Mouse (Mus musculus) cerebral cortex, adult 2 months (tissue): ENCODE data around the gene Chrnd.

ENCODE experiments used
- WGBS: fragments of 180-500 bp; shearing (Covaris S2); methylation state at CpG from one replicate; pipeline ENCODE4 v1.1.7; 2018; 5-methylcytosine and 5-hydroxymethylcytosine counted together

The Chrnd gene

GRCm38 (mm10) chr1:87227160-87227550 lies 36.7 kb downstream of the Chrnd start:
- WGBS, result 67% methylated on average over 3 of the region's 3 CpGs

- WGBS, result 67% methylated on average over 5 of the region's 5 CpGs
Measured at GRCm38 (mm10) chr1:87230606-87231005, 40.2 kb downstream of the Chrnd start.

- WGBS, result 77% methylated on average over 7 of the region's 7 CpGs
Measured at GRCm38 (mm10) chr1:87232197-87232596, 41.8 kb downstream of the Chrnd start.

- 78% methylated on average over 8 of the region's 8 CpGs for WGBS
Measured at GRCm38 (mm10) chr1:87239056-87239455, 48.6 kb downstream of the Chrnd start.

GRCm38 (mm10) chr1:87243021-87243420 lies 52.6 kb downstream of the Chrnd start:
- 89% methylated on average over 8 of the region's 8 CpGs for WGBS

GRCm38 (mm10) chr1:87245430-87245829 lies 55.0 kb downstream of the Chrnd start:
- WGBS, result 43% methylated on average over 1 of the region's 1 CpGs

- WGBS, result 25% methylated on average over 22 of the region's 22 CpGs
Measured at GRCm38 (mm10) chr1:87245929-87246815, 55.8 kb downstream of the Chrnd start.
